Mouse (Mus musculus): Measurements from ENCODE around the gene Otulin.

The Otulin gene

DNA sequence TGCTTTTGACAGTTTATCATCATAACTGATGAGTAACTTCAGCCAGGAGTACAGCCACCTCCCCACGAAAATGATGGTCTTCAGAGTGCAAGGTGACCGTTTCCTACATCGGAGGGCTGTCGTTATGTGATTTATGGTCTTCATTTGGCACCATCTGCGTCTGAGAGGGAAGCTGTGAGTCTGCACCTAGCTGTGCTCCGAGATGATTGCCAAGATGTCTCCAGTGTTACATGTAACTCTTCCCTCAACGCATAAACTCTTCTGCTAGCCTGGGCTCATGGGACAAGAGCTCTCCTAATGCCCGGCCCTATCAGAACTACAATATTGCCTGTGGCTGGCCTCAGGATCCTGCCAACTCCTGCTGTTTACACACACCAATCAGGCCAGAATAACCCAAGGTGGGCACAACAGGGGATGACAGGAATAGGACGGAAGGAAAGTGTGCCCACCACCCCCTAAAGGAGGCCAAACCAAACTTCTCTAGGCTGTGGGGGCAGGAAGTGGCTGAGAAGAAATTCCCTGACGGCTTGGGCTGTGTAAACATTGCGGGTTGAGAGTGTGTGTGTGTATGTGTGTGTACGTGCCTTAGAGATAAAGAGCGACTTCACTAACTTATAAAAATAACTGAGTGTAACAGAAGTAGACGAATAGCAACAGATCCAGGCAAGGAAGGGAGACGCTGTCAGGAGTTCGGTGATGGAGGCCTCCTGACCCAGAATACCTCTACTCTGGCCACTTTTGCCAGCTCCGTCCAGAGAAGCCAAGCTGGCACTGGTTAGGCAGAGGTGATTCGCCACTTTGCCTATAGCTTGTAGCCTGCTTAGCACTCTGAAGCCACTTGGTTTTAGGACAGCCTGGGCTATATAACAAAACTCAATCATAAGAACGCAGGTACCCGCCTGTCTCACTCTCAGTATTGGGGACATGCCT lies 126.4 kb downstream of the Otulin start:
- peak; percentile 10; the same call in 1 of the 2 replicates for ATAC-seq (ENCODE audit: low TSS enrichment)

DNA sequence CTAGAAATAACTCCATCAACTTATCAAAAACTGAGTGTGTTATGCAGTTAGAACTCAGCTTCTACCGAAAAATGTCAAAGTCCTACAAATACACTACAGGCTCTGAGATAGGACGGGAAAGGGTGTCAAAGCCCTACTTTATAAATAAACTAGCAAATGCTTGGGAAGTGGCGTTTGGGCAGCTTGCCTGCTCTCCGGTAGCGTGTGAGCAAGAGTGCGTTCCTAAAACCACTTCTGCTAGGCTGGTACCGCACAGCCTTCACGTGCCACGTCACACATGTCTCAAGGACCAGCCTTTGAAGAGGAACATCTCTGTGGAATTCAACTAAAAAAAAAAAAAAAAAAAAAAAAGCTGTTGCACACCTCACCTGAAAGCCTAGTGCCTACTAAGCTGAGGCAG lies 127.3 kb downstream of the Otulin start:
- ATAC-seq (ENCODE audit: low TSS enrichment), result peak; percentile 62

DNA sequence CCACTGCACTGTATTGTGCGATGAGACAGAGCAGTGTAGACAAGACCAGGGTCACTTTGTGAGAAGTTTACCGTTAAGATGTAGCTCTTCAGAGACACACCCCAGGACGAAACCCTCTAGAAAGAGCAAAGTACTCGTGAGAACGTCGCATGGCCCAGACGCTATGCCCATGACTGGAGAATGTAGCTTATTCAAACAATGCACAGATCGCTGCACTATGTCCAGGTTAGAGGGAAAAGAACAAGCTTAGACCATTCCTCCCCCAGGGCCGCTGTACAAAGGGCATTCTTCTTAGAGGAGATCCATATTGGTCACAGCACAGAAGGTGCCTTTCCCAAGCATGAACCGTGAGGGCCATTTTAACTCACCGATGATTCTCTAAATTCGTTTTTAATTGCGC lies 128.2 kb downstream of the Otulin start:
- ATAC-seq (ENCODE audit: low TSS enrichment), result no peak

DNA sequence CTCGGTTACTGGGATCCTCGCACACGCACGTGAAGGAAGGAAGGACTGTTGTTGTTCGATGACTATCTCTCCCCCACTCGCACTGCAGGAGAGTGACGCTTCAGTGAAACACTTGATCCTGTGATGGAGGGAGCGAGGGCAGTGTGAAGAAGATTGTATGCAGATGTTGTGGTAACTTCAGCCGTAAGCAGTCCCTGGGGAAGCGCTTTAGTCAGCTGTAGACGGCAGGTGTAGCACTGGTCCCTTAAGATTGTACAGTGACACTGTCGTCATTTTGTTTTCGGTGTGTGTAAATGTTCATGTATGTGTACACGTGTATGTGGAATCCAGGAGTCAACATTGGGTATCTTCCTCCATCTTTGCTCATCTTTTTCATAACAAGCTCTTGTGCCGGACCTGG lies 130.1 kb downstream of the Otulin start:
- ATAC-seq (ENCODE audit: low TSS enrichment), result no peak

DNA sequence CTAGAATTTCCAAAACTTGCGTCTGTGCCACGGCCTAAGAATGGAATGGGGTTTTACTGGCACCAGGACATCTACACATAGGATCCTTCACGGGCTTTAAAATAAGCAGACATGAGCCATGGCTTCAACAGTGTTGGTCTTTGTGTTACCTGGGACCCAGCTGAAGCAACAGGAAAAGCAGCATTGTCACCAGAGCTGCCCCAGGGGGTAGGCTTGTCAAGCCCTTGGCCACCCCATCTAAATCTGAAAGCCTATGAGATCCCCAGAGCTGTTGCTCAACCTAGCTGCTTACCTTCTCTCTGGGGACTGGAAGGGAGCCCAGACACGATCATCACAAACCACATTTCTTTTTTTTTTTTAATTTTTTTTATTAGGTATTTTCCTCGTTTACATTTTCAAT lies 132.4 kb downstream of the Otulin start:
- no peak for ATAC-seq (ENCODE audit: low TSS enrichment)

DNA sequence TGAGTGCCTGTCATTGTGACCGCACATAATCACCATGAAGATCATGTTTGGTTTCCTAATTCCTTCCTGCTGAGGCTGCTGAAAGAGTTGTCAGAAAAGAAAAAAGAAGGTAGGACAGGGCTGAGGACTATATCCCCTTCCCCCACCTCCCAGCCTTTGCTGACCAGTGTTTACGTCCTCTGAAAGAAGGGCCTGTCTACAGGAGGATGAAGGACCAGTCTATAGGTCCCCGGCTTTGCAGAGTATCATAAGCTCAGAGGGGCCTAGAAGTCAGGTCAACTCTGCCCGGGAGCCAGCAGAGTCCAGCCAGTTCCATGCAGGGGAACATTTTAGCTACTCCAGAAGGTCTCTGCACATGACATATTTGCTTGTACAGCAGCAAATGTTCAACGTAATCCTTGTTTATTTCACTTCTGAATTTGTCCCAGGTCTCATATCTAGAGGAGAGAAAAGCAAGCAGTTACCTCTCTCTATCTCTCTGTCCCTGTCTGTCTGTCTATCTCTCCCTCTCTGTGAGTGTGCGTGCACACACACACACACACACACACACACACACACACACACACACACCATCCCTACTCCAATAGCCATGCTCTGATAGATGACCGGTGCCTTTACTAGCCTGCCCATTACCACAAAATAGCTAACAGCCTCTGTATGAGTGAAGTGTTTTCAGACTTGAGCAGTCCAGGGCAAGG lies 133.0 kb downstream of the Otulin start:
- no peak for ATAC-seq (ENCODE audit: low TSS enrichment)

DNA sequence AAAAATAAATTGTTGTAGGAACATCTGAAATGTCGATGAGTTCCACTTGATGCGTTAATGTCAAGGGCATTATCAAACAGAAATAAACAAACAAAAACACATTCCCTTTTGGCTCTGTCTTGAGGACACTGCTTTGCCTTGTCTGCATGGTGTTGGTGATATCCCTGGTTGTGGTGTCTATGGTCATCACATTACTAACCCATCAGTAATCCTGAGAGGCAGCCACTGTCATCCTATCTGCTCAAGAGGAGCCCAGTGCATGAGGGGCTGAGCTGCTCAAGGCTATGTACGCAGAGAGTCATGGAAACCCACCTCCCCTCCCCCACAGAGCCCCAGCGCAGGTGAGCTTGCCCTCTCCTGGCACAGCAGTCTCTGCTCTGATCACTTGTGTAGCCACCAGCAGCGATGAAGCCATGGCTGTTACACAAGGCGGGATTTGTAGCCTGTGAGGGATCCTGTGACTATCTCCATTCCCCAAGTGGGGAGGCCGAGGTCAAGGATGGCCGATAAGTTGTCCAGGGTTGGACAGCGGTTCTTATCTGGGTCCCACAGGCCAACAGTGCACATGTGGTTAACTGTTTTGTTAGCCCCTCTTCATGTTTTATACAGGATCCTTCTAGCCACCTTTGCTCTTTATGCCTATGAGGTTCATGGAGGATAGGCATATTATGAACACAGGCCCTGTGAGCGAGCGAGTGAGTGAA lies 133.7 kb downstream of the Otulin start:
- no peak for ATAC-seq (ENCODE audit: low TSS enrichment)

DNA sequence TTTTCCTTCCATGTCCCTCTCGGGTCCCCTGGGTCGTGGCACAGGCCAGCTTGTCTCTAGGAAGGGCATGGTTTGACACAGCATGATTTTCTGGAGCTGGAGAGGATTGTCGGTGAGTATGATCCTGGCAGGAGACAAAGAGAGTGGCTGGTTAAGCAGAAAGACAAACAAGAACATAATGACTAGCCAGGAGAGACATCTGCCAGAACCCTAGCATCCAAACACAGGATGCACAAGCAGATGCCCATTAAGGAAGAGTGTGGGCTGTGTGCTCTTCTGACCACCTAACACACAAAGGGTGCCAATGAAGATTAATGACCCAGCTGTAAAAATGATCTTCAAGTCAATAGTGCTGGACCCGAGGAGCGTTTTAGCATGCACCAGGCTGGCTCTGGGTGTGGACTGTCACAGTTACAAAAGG lies 134.5 kb downstream of the Otulin start:
- ATAC-seq (ENCODE audit: low TSS enrichment), result no peak

DNA sequence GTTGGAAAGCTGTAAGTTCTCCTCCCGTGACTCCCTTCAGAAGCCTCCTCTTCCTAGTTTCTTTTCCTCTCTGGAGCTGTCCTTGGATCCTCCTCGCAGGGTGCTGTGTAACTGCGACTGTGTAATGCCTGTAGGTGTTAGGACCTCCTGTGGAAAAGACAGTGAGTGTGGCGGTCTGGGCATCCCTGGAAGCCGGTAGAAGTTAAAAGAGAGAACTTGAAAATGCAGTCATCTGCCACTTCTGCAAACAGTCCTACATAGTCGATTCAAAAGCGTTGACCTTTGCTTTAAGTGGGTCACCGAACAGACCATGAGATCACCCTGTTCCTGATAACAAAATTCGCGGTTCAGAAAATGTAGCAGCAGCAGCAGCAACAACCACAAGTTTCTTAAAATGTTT lies 137.0 kb downstream of the Otulin start:
- peak; percentile 56 for ATAC-seq (ENCODE audit: low TSS enrichment)

DNA sequence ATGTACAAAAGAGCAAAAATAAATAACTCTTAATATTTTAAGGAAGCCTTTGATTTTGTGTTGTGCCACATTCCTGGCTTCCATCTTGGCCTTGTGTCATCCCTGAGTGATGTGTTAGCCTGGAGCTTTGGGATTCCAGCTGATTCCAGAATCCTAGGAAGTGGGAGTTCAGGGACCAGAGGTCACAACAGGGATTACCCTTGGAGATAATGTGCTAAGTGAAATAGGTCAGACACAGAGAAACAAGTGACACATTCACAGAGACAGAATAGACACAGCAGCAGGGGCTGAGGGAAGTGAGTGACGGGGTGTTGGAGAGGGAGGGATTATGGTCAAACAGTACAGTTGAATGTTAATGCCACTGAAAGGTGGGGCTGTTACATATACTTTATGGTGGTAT lies 137.8 kb downstream of the Otulin start:
- ATAC-seq (ENCODE audit: low TSS enrichment), result no peak
